ENCODE assay signal across 18 mouse cellular contexts in genomic region chr9:116193535-116193881, GRCm38 (mm10).
"Had no signal": no experiment of that assay in that cellular context is flagged by ENCODE, and none has a peak within 500 bp of the region (broad histone marks: within the 10 kb centered on the region; RNA-seq: fewer than 3 reads in every experiment).

No protein-coding gene starts in this region.

- H3K9me3 ChIP-seq: kidney, embryonic 15.5 days; limb, embryonic 12.5 days; limb, embryonic 15.5 days; liver, embryonic 12.5 days; liver, embryonic 15.5 days; midbrain, embryonic 13.5 days; neural tube, embryonic 13.5 days had no signal

- H3K4me2 ChIP-seq: kidney, embryonic 15.5 days; limb, embryonic 12.5 days; limb, embryonic 15.5 days; liver, embryonic 12.5 days; liver, embryonic 15.5 days; lung, embryonic 14.5 days; midbrain, embryonic 13.5 days; neural tube, embryonic 13.5 days had no signal

- H3K4me3 ChIP-seq: kidney, embryonic 15.5 days; limb, embryonic 12.5 days; limb, embryonic 15.5 days; liver, embryonic 12.5 days; liver, embryonic 15.5 days; midbrain, embryonic 13.5 days; myocyte; neural tube, embryonic 13.5 days had no signal

- H3K27ac ChIP-seq: kidney, embryonic 15.5 days; limb, embryonic 12.5 days; limb, embryonic 15.5 days; liver, embryonic 12.5 days; liver, embryonic 15.5 days; macrophage; midbrain, embryonic 13.5 days; neural tube, embryonic 13.5 days had no signal

- H3K9ac ChIP-seq: kidney, embryonic 15.5 days; limb, embryonic 12.5 days; limb, embryonic 15.5 days; liver, embryonic 12.5 days; liver, embryonic 15.5 days; lung, embryonic 14.5 days; midbrain, embryonic 13.5 days; neural tube, embryonic 13.5 days had no signal

- H3K4me1 ChIP-seq: limb, embryonic 12.5 days; liver, embryonic 15.5 days had no signal

- H3K27me3 ChIP-seq: kidney, embryonic 15.5 days; limb, embryonic 12.5 days; limb, embryonic 15.5 days; liver, embryonic 12.5 days; liver, embryonic 15.5 days; midbrain, embryonic 13.5 days; neural tube, embryonic 13.5 days had no signal

- DNase-seq: kidney, adult 11 months; kidney, adult 8-10 months; kidney, postnatal 10 days; kidney, postnatal 36 days; left cerebral cortex, postnatal 4 days; lung, embryonic 14.5 days; thymus, postnatal 25 days had no signal

- H3K36me3 ChIP-seq: kidney, embryonic 15.5 days; limb, embryonic 12.5 days; limb, embryonic 15.5 days; liver, embryonic 12.5 days; liver, embryonic 15.5 days; midbrain, embryonic 13.5 days; neural tube, embryonic 13.5 days had no signal

- ATAC-seq: liver, embryonic 12.5 days; lung, postnatal 0 days; midbrain, embryonic 13.5 days; midbrain, embryonic 16.5 days had no signal
